Mouse (Mus musculus) hindbrain, embryonic 10.5 days (tissue): ENCODE data around the gene Tnfaip1. TPM values are rescaled to one million over a fixed set of nuclear protein-coding genes. Genes with fewer than 3 reads are reported as not detected.

Experiments
- DNase-seq: peaks from one replicate; pipeline ENCODE4 v3.0.0-alpha.2; 2017; ENCODE audit warnings: low spot score
- H3K27ac ChIP-seq: fragments of 300-500 bp; sonication (generic); 2 replicates; pipeline ENCODE4 v1.5.1; 2016; ENCODE audit warnings: mild to moderate bottlenecking, moderate library complexity
- H3K27me3 ChIP-seq: fragments of 300-500 bp; sonication (generic); 2 replicates; pipeline ENCODE4 v1.6.1; 2016; ENCODE audit warnings: mild to moderate bottlenecking; ENCODE audit not compliant: poor library complexity, insufficient read depth, severe bottlenecking
- H3K36me3 ChIP-seq: fragments of 300-500 bp; sonication (generic); 2 replicates; pipeline ENCODE4 v1.6.1; 2016; ENCODE audit warnings: mild to moderate bottlenecking, moderate library complexity
- H3K4me1 ChIP-seq: fragments of 300-500 bp; sonication (generic); replicated peaks from 2 replicates; pipeline ENCODE4 v1.6.1; 2016; ENCODE audit warnings: mild to moderate bottlenecking
- H3K4me3 ChIP-seq: fragments of 300-500 bp; sonication (generic); 2 replicates; pipeline ENCODE4 v1.5.1; 2016; ENCODE audit warnings: mild to moderate bottlenecking, moderate library complexity
- H3K9me3 ChIP-seq: fragments of 300-500 bp; sonication (generic); 2 replicates; pipeline ENCODE4 v1.6.1; 2016; ENCODE audit warnings: mild to moderate bottlenecking, moderate library complexity
- WGBS: fragments of 180-500 bp; shearing (Covaris S2); methylation state at CpG from one replicate; pipeline ENCODE4 v1.1.7; 2016; 5-methylcytosine and 5-hydroxymethylcytosine counted together
- polyA plus RNA-seq: library from polyadenylated mRNA; unstranded; fragments of >200 nt; fragmentation: Nextera tagmentation; extraction: Ambion mirVana; gene quantifications from 2 replicates; pipeline ENCODE4 v1.2.1, GENCODE M21; 2016

The Tnfaip1 gene
- polyA plus RNA-seq, 1 experiment from 2014 or later: 70.4 TPM

- Histone ChIP-seq H3K27ac (no peak overlapping the region), H3K36me3 (peaks cover 33% of the 10 kb centered on the region; the same call in 1 of the 2 replicates), H3K9me3 (no peaks in the 10 kb centered on the region), H3K27me3 (peaks cover 47% of the 10 kb centered on the region), H3K4me3 (no peak overlapping the region), H3K4me1 (peaks cover 5% of the 10 kb centered on the region)
- 66% methylated on average over 7 of the region's 7 CpGs for whole genome bisulfite sequencing
- no peak for DNase-seq
These were observed 52.5 kb downstream of the Tnfaip1 start for GRCm38 (mm10) chr11:78483639-78484038.

- Histone ChIP-seq H3K4me3 (no peak overlapping the region), H3K4me1 (no peaks in the 10 kb centered on the region), H3K36me3 (peaks cover 22% of the 10 kb centered on the region), H3K27ac (no peak overlapping the region), H3K27me3 (no peaks in the 10 kb centered on the region), H3K9me3 (no peaks in the 10 kb centered on the region)
- 82% methylated on average over 3 of the region's 3 CpGs for whole genome bisulfite sequencing
- DNase-seq: no peak
These were observed 60.8 kb downstream of the Tnfaip1 start for GRCm38 (mm10) chr11:78475289-78475688.

Other genes with a start within 250 kb of the Tnfaip1 start
- 0.52 and 0.93 TPM in 2 replicates for gene BC030499, start 245.5 kb downstream of the Tnfaip1 start, polyA plus RNA-seq
- gene Spag5, start 234.8 kb downstream of the Tnfaip1 start, polyA plus RNA-seq: 53.2 and 62.7 TPM in 2 replicates
- gene Aldoc, start 213.4 kb downstream of the Tnfaip1 start, polyA plus RNA-seq: 2.5 and 3.1 TPM in 2 replicates
- 74.6 and 82.9 TPM in 2 replicates for gene Pigs, start 207.9 kb downstream of the Tnfaip1 start, polyA plus RNA-seq
- gene Unc119, start 192.8 kb downstream of the Tnfaip1 start, polyA plus RNA-seq: 59.1 and 76.7 TPM in 2 replicates
- gene Foxn1, start 149.8 kb downstream of the Tnfaip1 start, polyA plus RNA-seq: not detected in 2 replicates
- not detected in 2 replicates for gene Slc13a2, start 114.1 kb downstream of the Tnfaip1 start, polyA plus RNA-seq
- gene Slc46a1, start 70.6 kb downstream of the Tnfaip1 start, polyA plus RNA-seq: 20.2 and 21.1 TPM in 2 replicates
- 11.2 and 20.8 TPM in 2 replicates for gene Sarm1, start 38.6 kb downstream of the Tnfaip1 start, polyA plus RNA-seq
- gene Vtn, start 37.2 kb downstream of the Tnfaip1 start, polyA plus RNA-seq: 66.9 and 96.6 TPM in 2 replicates
- gene Sebox, start 32.9 kb downstream of the Tnfaip1 start, polyA plus RNA-seq: not detected in 2 replicates
- gene Tmem199, start 24.2 kb downstream of the Tnfaip1 start, polyA plus RNA-seq: 84.0 and 86.4 TPM in 2 replicates
- gene Poldip2, start 24.1 kb downstream of the Tnfaip1 start, polyA plus RNA-seq: 135 and 152 TPM in 2 replicates
- 89.2 and 94.2 TPM in 2 replicates for gene Ift20, start within 50 bp of the Tnfaip1 start, polyA plus RNA-seq
- gene Tmem97, start 14.4 kb upstream of the Tnfaip1 start, polyA plus RNA-seq: 86.5 and 94.5 TPM in 2 replicates
- gene Nlk, start 161.0 kb upstream of the Tnfaip1 start, polyA plus RNA-seq: 17.1 and 18.7 TPM in 2 replicates
- gene Ccnq, start 215.4 kb upstream of the Tnfaip1 start, polyA plus RNA-seq: 36.4 and 37.9 TPM in 2 replicates